Mouse (Mus musculus): ENCODE measurements around the gene Lrrtm4.

- TF ChIP-seq CTCF (IDR thresholded peaks at IDR 0.05; ENCODE audit: extremely low read depth, insufficient read depth, low read length) (no peak), POLR2A (IDR thresholded peaks at IDR 0.05; ENCODE audit: extremely low read depth, insufficient read depth, low read length) (no peak)
Observed at GRCm38 (mm10) chr6:80105843-80106242, 87.2 kb downstream of the Lrrtm4 start.
